Mouse (Mus musculus) spleen, adult 2 months (tissue): ENCODE measurements around the gene B4galt5. TPM values are rescaled to one million over a fixed set of nuclear protein-coding genes. Genes with fewer than 3 reads are reported as not detected.
A peak's percentile ranks its signal among the peaks of the same experiment; 100 is the strongest.

Experiments
- DNase-seq, 2 experiments: peaks; one replicate each; pipeline versions ENCODE4 v3.0.0 to v3.0.0-alpha.2; 2012 to 2021; ENCODE audit warnings: low spot score in 2 of 2, low read depth in 1 of 2
- H3K27ac ChIP-seq: fragments of 200-500 bp; 2 replicates; pipeline ENCODE4 v1.5.1; 2012; ENCODE audit warnings: low read length, inconsistent platforms; ENCODE audit not compliant: insufficient read depth
- H3K27me3 ChIP-seq: fragments of 200-500 bp; 2 replicates; pipeline ENCODE4 v1.6.1; 2012; ENCODE audit warnings: mild to moderate bottlenecking, moderate library complexity, low read length, inconsistent platforms; ENCODE audit not compliant: control insufficient read depth, insufficient read depth
- H3K36me3 ChIP-seq: fragments of 200-500 bp; 2 replicates; pipeline ENCODE4 v1.6.1; 2012; ENCODE audit warnings: mild to moderate bottlenecking, low read length, inconsistent platforms; ENCODE audit not compliant: control insufficient read depth, insufficient read depth
- H3K4me1 ChIP-seq: fragments of 200-500 bp; 2 replicates; pipeline ENCODE4 v1.6.1; 2011; ENCODE audit warnings: inconsistent platforms; ENCODE audit not compliant: control insufficient read depth, insufficient read depth, insufficient read length
- H3K4me3 ChIP-seq: fragments of 200-500 bp; 2 replicates; pipeline ENCODE4 v1.5.1; 2011; ENCODE audit warnings: mild to moderate bottlenecking, inconsistent platforms; ENCODE audit not compliant: insufficient read depth, insufficient read length; ENCODE audit errors: extremely low read depth
- CTCF ChIP-seq: fragments of 200-500 bp; IDR thresholded peaks from 2 replicates; pipeline ENCODE4 v1.5.1; 2011; ENCODE audit warnings: mild to moderate bottlenecking, inconsistent platforms; ENCODE audit not compliant: insufficient read depth, insufficient read length, insufficient replicate concordance; ENCODE audit errors: extremely low read depth
- POLR2A ChIP-seq: fragments of 200-500 bp; IDR thresholded peaks from 2 replicates; pipeline ENCODE4 v1.6.1; 2011; ENCODE audit warnings: low read depth, low read length, inconsistent platforms
- WGBS: fragments of 180-500 bp; shearing (Covaris S2); methylation state at CpG from one replicate; pipeline ENCODE4 v1.1.7; 2018; 5-methylcytosine and 5-hydroxymethylcytosine counted together
- polyA plus RNA-seq: library from polyadenylated mRNA; depleted of rRNA; stranded (reverse); fragments of >200 nt; gene quantifications from 2 replicates; pipeline ENCODE4 v1.2.3, GENCODE M21; 2012

Gene B4galt5
- polyA plus RNA-seq, 1 experiment = 20.5 TPM

DNA sequence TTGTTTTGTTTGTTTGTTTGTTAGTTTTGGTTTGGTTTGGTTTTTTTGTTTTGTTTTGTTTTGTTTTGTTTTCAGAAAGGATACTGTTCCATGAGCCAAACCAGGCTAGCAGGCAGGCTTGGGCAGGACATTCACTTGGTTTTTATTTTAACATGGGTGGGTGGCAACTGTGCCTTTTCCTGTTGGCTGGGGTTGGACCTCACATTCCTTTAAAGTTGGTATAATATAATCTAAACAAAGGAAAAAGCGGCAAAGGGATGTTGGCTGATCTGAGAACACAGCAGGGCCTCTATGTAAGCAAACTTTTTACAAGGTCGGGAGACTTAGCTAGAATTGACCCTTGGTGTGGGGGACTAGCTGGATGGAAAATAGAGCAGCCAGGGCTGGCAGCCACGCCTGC, 91.2 kb downstream of the B4galt5 start:
- no peak for TF ChIP-seq POLR2A
- TF ChIP-seq CTCF = no peak
- no peaks in the 10 kb centered on the region for H3K36me3 ChIP-seq
- no peaks in the 10 kb centered on the region for H3K27me3 ChIP-seq
- H3K27ac ChIP-seq = no peak overlapping the region
- 87% methylated on average over 3 of the region's 3 CpGs for WGBS
- no peak for DNase-seq
- no peak overlapping the region for H3K4me3 ChIP-seq
- H3K4me1 ChIP-seq = no peaks in the 10 kb centered on the region

DNA sequence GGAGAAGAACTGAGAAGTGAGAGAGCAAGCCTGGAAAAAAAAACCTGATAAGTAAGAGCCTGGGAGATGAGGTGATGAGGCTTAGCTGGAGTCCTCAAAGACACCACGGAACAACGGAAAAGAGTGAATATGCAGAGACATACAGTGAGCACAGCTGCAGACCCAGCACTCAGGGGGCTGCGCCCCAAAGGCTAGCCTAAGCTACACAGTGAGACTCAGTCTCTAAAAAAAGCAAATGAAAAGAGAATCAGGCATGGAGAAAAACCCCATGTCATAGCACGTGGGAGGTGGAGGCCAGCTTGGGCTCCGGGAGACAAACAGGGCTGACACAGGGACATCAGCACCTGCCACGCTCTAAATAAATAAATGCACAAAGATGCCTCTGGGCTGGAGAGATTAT, 94.2 kb downstream of the B4galt5 start:
- TF ChIP-seq POLR2A (no peak), CTCF (no peak)
- Histone ChIP-seq H3K4me1 (no peaks in the 10 kb centered on the region), H3K4me3 (no peak overlapping the region), H3K27ac (no peak overlapping the region), H3K36me3 (no peaks in the 10 kb centered on the region), H3K27me3 (no peaks in the 10 kb centered on the region)
- DNase-seq = no peak
- WGBS = 90% methylated on average over 6 of the region's 6 CpGs

DNA sequence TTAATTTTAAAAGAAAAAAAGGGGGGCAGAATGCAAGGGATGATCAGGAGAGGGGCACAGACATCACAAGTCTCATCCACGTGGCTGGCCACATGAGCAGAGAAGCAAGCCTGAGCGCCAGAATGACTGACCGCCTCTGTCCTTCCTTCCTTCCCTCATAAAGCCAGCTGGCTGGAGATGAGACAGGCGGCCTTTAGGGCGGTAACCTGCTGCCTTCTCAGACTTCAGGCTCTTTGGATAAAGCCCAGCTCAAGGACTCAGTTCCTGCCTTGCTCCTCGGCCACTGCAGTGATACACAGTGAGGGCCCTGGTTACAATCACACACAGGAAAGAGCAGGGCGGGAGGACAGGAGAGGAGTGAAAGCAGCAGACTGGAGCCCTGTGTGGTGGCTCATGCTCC, 94.8 kb downstream of the B4galt5 start:
- no peaks in the 10 kb centered on the region for H3K4me1 ChIP-seq
- no peaks in the 10 kb centered on the region for H3K36me3 ChIP-seq
- H3K27ac ChIP-seq = 0 out of 2 replicates have a peak overlapping the region, but pooled peaks have one; percentile 19
- no peaks in the 10 kb centered on the region for H3K27me3 ChIP-seq
- 77% methylated on average over 7 of the region's 7 CpGs for WGBS
- TF ChIP-seq CTCF (no peak), POLR2A (no peak)
- DNase-seq = no peak
- H3K4me3 ChIP-seq = no peak overlapping the region

DNA sequence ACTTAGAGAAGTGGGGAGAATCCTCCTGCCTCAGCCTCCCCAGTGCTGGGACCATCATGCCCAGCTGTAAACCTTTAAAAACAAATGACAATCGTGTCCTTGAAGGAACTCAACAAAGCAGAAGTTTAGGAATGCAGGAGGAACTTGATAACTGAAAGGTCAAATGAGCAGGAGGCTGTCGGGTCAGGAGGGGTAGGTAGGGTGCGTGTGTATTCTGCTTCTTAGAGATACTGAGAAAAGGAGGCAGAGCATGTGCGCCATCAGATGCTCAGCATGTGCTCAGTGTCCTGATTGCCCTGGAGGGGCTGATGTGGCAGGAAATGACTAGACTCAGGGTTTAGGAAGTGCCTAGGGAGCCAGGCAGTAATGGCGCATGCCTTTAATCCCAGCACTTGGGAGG, 95.5 kb downstream of the B4galt5 start:
- no peak for TF ChIP-seq CTCF
- no peak for TF ChIP-seq POLR2A
- H3K27me3 ChIP-seq = no peaks in the 10 kb centered on the region
- no peak overlapping the region for H3K4me3 ChIP-seq
- DNase-seq = no peak
- no peaks in the 10 kb centered on the region for H3K4me1 ChIP-seq
- no peak overlapping the region for H3K27ac ChIP-seq
- H3K36me3 ChIP-seq = no peaks in the 10 kb centered on the region
- WGBS = 59% methylated on average over 5 of the region's 5 CpGs

DNA sequence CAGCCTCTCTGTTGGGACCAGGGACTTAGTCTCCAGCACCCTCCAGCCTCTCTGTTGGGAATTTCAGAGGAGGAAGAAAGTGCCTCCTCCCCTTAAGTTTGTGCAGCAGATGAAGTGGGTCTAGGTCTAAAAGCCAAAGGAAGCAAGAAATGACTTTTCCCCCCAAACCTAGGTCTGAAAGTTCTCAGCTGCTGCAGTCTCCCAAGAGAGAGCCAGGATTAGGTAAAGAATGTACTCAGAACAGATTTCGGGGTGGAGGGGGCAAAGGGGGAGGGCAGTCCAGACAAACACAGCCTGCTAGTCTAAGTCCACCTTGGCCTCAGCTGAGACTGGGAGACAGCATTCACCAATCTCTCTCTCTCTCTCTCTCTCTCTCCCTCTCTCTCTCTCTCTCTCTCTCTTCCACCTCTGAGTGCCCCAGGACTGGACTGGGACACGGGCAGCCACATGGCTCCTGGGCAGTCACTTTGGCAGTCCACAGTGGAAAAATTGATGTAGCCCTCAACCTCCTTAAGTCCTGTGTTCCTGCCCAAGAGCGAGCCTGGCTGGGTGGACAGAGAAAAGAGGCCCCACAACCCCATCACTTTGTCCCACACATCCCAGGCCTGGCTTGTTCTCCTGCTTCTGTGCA, 96.8 kb downstream of the B4galt5 start:
- no peaks in the 10 kb centered on the region for H3K27me3 ChIP-seq
- TF ChIP-seq CTCF (no peak), POLR2A (no peak)
- DNase-seq = no peak
- H3K4me3 ChIP-seq = no peak overlapping the region
- no peaks in the 10 kb centered on the region for H3K36me3 ChIP-seq
- no peak overlapping the region for H3K27ac ChIP-seq
- H3K4me1 ChIP-seq = no peaks in the 10 kb centered on the region
- WGBS = 83% methylated on average over 3 of the region's 3 CpGs

DNA sequence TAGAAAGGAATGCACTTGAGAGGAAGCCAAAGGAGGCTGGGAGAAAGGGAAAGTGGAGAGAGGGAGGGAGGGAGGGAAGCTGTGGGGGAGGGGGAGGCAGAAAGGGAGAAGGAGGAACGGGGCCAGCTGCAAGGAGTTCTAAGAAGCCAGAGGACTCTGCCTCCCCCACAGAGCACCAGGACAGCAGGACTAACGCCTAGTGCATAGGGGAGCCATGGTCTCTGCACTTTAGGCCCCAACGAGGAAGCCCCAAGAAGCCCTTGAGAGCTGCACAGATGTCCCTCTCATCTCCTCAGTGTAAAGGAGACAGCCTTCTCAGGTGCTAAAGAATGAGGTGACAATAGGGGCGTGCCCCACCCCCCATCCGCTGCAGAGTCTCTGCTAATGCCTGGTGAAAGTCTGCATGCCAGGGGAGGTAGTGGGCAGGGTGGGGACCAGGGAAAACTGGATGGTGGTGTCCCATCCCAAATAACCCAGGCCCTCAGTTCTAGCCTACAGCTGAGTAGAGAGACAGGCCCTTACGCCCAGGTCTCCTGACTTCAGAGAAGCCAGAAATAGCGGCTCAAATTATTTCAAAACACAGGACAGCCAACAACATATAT, 98.1 kb downstream of the B4galt5 start:
- DNase-seq = no peak

More for the DNA sequence above, 98.1 kb downstream of the B4galt5 start:
- Histone ChIP-seq H3K36me3 (no peaks in the 10 kb centered on the region), H3K4me3 (no peak overlapping the region), H3K27ac (no peak overlapping the region), H3K27me3 (no peaks in the 10 kb centered on the region), H3K4me1 (no peaks in the 10 kb centered on the region)
- WGBS = 59% methylated on average over 7 of the region's 7 CpGs
- no peak for TF ChIP-seq CTCF
- TF ChIP-seq POLR2A = no peak
